Mouse (Mus musculus) limb, embryonic 10.5 days (tissue): ENCODE measurements around the gene Camta1. TPM values are rescaled to one million over a fixed set of nuclear protein-coding genes. Genes with fewer than 3 reads are reported as not detected.

Experiments
- DNase-seq: peaks from one replicate; pipeline ENCODE4 v3.0.0-alpha.2; 2017; ENCODE audit warnings: low spot score
- H3K27ac ChIP-seq: fragments of 300-500 bp; sonication (generic); 2 replicates; pipeline ENCODE4 v1.5.1; 2016; ENCODE audit warnings: mild to moderate bottlenecking
- H3K27me3 ChIP-seq: fragments of 300-500 bp; sonication (generic); 2 replicates; pipeline ENCODE4 v1.6.1; 2016; ENCODE audit warnings: low read depth, mild to moderate bottlenecking; ENCODE audit not compliant: poor library complexity, severe bottlenecking
- H3K36me3 ChIP-seq: fragments of 300-500 bp; sonication (generic); 2 replicates; pipeline ENCODE4 v1.6.1; 2016; ENCODE audit warnings: mild to moderate bottlenecking, moderate library complexity
- H3K4me1 ChIP-seq: fragments of 300-500 bp; sonication (generic); 2 replicates; pipeline ENCODE4 v1.6.1; 2016
- H3K4me3 ChIP-seq: fragments of 300-500 bp; sonication (generic); 2 replicates; pipeline ENCODE4 v1.5.1; 2016; ENCODE audit warnings: mild to moderate bottlenecking, moderate library complexity
- H3K9me3 ChIP-seq: fragments of 300-500 bp; sonication (generic); replicated peaks from 2 replicates; pipeline ENCODE4 v1.6.1; 2016; ENCODE audit warnings: mild to moderate bottlenecking
- WGBS: fragments of 180-500 bp; shearing (Covaris S2); methylation state at CpG from one replicate; pipeline ENCODE4 v1.1.7; 2016; 5-methylcytosine and 5-hydroxymethylcytosine counted together
- polyA plus RNA-seq: library from polyadenylated mRNA; unstranded; fragments of >200 nt; fragmentation: Nextera tagmentation; extraction: Ambion mirVana; gene quantifications from 2 replicates; pipeline ENCODE4 v1.2.1, GENCODE M21; 2016

Gene Camta1
- polyA plus RNA-seq, 1 experiment from 2014 or later = 102 TPM

DNA sequence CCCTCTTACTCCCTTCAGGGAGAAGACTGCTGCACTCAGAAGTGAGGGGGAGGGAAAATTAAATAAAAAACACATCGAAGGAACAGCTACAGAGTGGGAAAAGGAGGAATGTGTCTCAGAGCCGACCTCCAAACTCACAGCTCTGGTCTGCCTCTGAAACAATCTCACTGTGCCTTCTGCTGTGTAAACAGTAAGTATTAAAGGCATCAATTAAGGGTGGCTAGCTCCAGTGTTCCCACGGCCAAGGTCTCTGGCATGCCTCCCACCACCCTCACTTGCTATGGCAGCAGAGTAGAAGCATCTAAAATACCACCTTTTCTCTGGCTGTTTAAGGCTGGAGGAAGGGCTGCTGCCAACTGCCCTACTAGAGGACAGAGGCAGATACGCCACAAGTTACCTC is 96.3 kb downstream of the Camta1 start:
- DNase-seq = no peak
- H3K9me3 ChIP-seq = no peaks in the 10 kb centered on the region
- 73% methylated on average over 4 of the region's 4 CpGs for WGBS

GRCm38 (mm10) chr4:151763928-151764327 is 97.7 kb downstream of the Camta1 start:
- Histone ChIP-seq H3K36me3 (no peaks in the 10 kb centered on the region), H3K4me3 (no peak overlapping the region), H3K9me3 (no peaks in the 10 kb centered on the region), H3K27ac (no peak overlapping the region), H3K27me3 (no peaks in the 10 kb centered on the region), H3K4me1 (no peaks in the 10 kb centered on the region)
- DNase-seq = peak; percentile 85
- 36% methylated on average over 6 of the region's 6 CpGs for WGBS

More for the DNA sequence above, 96.3 kb downstream of the Camta1 start:
- Histone ChIP-seq H3K4me1 (no peaks in the 10 kb centered on the region), H3K27me3 (no peaks in the 10 kb centered on the region), H3K4me3 (no peak overlapping the region), H3K36me3 (no peaks in the 10 kb centered on the region), H3K27ac (no peak overlapping the region)

GRCm38 (mm10) chr4:151759095-151759494 is 102.6 kb downstream of the Camta1 start:
- 72% methylated on average over 2 of the region's 2 CpGs for WGBS
- Histone ChIP-seq H3K36me3 (no peaks in the 10 kb centered on the region), H3K27me3 (no peaks in the 10 kb centered on the region), H3K27ac (no peak overlapping the region), H3K4me3 (no peak overlapping the region), H3K9me3 (no peaks in the 10 kb centered on the region), H3K4me1 (peaks cover 11% of the 10 kb centered on the region)
- DNase-seq = peak; percentile 47

DNA sequence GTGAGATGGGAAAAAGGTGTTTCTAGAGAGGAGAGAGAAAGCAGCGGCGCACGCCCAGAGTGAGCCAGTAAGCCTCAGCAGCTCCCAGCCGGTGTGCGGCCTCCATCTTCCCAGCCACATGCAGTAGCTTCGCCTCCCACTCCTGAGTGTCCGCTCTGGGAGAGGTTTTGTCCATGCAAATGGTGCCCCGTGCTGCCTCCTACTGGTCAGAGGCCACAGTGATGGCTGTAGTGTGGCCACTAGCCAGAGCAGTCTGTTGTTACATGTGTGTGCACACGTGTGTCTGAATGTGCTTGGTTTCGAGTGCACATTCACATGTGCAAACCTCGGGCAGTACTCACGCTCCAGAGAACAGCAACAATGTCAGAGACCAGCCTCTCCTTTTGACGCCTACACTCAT is 103.3 kb downstream of the Camta1 start:
- WGBS = 93% methylated on average over 13 of the region's 13 CpGs
- Histone ChIP-seq H3K4me3 (no peak overlapping the region), H3K36me3 (no peaks in the 10 kb centered on the region), H3K4me1 (peaks cover 17% of the 10 kb centered on the region), H3K27me3 (no peaks in the 10 kb centered on the region), H3K9me3 (no peaks in the 10 kb centered on the region), H3K27ac (no peak overlapping the region)
- no peak for DNase-seq

DNA sequence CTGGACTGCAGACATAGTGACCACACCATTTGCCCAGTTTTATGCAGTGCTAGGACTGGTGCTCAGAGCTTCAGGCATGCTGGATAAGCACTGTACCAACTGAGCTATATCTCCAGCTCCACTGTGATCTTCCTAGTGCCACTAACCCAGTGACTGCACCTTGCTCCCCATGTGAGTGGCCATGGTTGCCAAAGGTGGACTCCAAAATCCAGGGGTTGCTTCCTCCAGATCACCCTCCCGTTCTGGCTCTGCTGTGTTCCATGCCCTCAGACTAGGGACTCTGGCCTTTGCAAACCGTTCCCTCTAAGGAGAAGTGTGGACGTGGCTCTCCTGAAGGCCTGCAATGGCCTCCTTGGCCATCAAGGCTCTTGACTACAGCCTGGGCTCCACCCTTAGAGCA is 104.4 kb downstream of the Camta1 start:
- H3K27me3 ChIP-seq = no peaks in the 10 kb centered on the region
- peaks cover 28% of the 10 kb centered on the region for H3K4me1 ChIP-seq
- H3K36me3 ChIP-seq = no peaks in the 10 kb centered on the region
- H3K9me3 ChIP-seq = no peaks in the 10 kb centered on the region
- no peak overlapping the region for H3K27ac ChIP-seq
- DNase-seq = no peak
- H3K4me3 ChIP-seq = no peak overlapping the region
- WGBS = 93% methylated on average over 3 of the region's 3 CpGs

DNA sequence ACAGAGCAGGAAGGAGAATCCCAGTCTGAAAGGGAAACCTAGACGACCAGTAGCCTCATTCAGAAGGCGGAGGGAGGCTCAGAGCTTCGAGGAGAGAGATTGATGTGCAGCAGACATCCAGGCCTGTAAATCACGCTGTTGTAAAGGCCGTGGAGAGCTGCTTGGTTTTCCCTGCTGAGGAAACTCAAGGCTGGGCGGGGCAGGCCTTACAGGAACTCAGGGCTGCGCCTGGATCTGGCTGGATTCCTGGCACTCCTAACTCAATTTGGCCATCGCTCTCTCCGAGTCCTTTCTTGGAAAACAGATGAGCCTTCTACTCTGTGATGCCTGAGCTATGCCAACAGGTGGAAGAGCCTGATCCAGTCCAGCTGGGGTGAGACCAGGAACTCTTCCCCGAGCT is 105.3 kb downstream of the Camta1 start:
- no peak overlapping the region for H3K4me3 ChIP-seq
- 46% methylated on average over 10 of the region's 10 CpGs for WGBS
- DNase-seq = no peak
- H3K36me3 ChIP-seq = no peaks in the 10 kb centered on the region
- no peak overlapping the region for H3K27ac ChIP-seq
- H3K9me3 ChIP-seq = no peaks in the 10 kb centered on the region
- peaks cover 31% of the 10 kb centered on the region for H3K4me1 ChIP-seq
- H3K27me3 ChIP-seq = no peaks in the 10 kb centered on the region

- Histone ChIP-seq H3K9me3 (no peaks in the 10 kb centered on the region), H3K4me3 (no peak overlapping the region), H3K36me3 (no peaks in the 10 kb centered on the region), H3K27ac (no peak overlapping the region), H3K4me1 (peaks cover 31% of the 10 kb centered on the region), H3K27me3 (no peaks in the 10 kb centered on the region)
- WGBS = 85% methylated on average over 10 of the region's 10 CpGs
- no peak for DNase-seq
Observed at GRCm38 (mm10) chr4:151753231-151753630, 108.4 kb downstream of the Camta1 start.

GRCm38 (mm10) chr4:151752551-151752950 is 109.1 kb downstream of the Camta1 start:
- no peaks in the 10 kb centered on the region for H3K9me3 ChIP-seq
- H3K36me3 ChIP-seq = no peaks in the 10 kb centered on the region
- H3K4me3 ChIP-seq = no peak overlapping the region
- H3K27me3 ChIP-seq = no peaks in the 10 kb centered on the region
- peaks cover 31% of the 10 kb centered on the region for H3K4me1 ChIP-seq
- DNase-seq = no peak
- no peak overlapping the region for H3K27ac ChIP-seq
- 76% methylated on average over 7 of the region's 7 CpGs for WGBS

GRCm38 (mm10) chr4:151751270-151751945 is 110.3 kb downstream of the Camta1 start:
- H3K36me3 ChIP-seq = no peaks in the 10 kb centered on the region
- no peaks in the 10 kb centered on the region for H3K27me3 ChIP-seq
- H3K9me3 ChIP-seq = no peaks in the 10 kb centered on the region
- no peak for DNase-seq
- H3K27ac ChIP-seq = no peak overlapping the region
- 89% methylated on average over 15 of the region's 15 CpGs for WGBS
- H3K4me1 ChIP-seq = peaks cover 27% of the 10 kb centered on the region
- no peak overlapping the region for H3K4me3 ChIP-seq

- Histone ChIP-seq H3K27ac (no peak overlapping the region), H3K4me3 (no peak overlapping the region), H3K4me1 (peaks cover 13% of the 10 kb centered on the region), H3K36me3 (no peaks in the 10 kb centered on the region), H3K27me3 (no peaks in the 10 kb centered on the region), H3K9me3 (no peaks in the 10 kb centered on the region)
- no peak for DNase-seq
- WGBS = 84% methylated on average over 6 of the region's 6 CpGs
Observed at GRCm38 (mm10) chr4:151747723-151748122, 114.0 kb downstream of the Camta1 start.

- no peak for DNase-seq
- H3K4me1 ChIP-seq = peaks cover 15% of the 10 kb centered on the region
- WGBS = 74% methylated on average over 9 of the region's 9 CpGs
- H3K9me3 ChIP-seq = no peaks in the 10 kb centered on the region
- H3K27me3 ChIP-seq = no peaks in the 10 kb centered on the region
- H3K27ac ChIP-seq = no peak overlapping the region
- no peaks in the 10 kb centered on the region for H3K36me3 ChIP-seq
- no peak overlapping the region for H3K4me3 ChIP-seq
Observed at GRCm38 (mm10) chr4:151746002-151746606, 115.6 kb downstream of the Camta1 start.

DNA sequence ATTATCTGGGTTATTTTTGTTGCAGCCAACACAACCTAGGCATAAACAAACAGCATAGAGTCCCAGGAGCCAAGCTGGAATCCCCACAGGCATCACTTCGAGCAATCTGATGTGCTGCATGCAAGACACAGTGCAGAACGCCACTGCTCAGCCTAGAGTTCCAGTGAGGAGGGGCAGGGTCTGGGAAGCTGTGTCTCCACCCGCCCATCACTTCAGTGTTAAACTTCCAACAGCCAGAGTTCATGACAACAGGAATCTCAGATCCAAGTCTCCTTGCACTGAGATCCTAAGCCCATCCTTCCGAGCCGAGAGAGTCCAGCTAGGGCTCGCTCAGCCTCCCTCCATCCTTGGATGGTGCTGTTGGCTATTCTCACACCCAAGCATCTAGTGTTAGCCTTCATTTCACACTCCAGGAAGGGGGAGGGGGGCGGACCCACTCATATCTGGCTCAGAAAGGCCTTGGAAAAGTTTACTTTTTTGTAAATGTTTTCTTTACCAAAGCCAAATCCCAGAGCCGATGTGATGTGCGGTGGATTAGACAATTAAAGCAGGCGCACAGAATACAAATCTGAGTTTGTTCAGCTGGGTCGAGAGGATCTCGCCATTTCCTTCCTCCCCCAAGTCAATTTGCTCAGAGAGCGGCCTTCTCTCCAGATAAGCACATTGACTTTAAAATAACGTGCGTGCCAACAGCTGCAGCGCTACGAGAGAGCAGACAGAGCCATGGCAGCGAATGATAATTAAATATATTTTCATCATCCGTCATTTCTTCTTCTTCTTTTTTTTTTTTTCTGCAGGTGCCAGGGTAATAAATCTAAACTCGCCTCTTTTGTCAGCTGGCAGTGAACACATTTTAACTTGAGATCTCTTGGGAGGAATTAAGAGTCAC is 120.2 kb downstream of the Camta1 start:
- H3K36me3 ChIP-seq = no peaks in the 10 kb centered on the region
- no peak overlapping the region for H3K4me3 ChIP-seq
- DNase-seq = no peak
- WGBS = 74% methylated on average over 20 of the region's 20 CpGs
- peaks cover 20% of the 10 kb centered on the region for H3K4me1 ChIP-seq
- H3K27ac ChIP-seq = no peak overlapping the region
- no peaks in the 10 kb centered on the region for H3K9me3 ChIP-seq
- no peaks in the 10 kb centered on the region for H3K27me3 ChIP-seq

DNA sequence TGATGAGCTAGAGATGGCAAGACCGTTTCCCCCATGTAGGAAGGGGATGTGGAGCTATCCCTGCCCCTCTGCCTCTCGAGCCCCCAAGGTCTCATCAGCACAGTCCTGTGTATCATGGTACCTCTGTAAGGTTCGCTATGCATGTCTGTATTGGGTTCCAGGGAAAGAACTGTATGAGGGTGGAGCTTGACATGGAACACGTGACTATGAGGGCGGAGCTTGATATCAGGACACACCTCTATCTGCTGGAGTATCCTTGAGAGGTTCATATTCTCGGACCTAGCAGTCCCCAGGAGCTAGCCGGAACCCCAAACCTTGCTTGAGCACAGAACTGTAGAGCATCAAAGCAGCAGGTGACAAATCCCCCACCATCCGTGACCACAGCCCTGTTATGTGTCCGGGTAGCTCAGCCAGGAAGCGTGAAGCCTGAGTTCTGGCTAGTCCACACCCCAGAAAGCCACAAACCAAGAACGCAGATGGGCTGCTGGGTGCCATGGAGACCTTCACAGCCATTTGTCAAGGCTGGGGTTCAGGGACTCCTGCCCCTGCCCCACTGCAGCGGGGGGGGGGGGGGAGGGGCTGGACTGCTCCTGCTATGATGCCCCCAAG is 122.2 kb downstream of the Camta1 start:
- Histone ChIP-seq H3K27ac (no peak overlapping the region), H3K36me3 (no peaks in the 10 kb centered on the region), H3K4me1 (peaks cover 24% of the 10 kb centered on the region), H3K9me3 (no peaks in the 10 kb centered on the region), H3K4me3 (no peak overlapping the region), H3K27me3 (no peaks in the 10 kb centered on the region)
- no peak for DNase-seq
- 84% methylated on average over 12 of the region's 12 CpGs for WGBS
